Mouse (Mus musculus) spleen, postnatal 0 days (tissue): ENCODE results near the gene Lrrc59. TPM values are rescaled to one million over a fixed set of nuclear protein-coding genes. Genes with fewer than 3 reads are reported as not detected.

ENCODE experiments used
- polyA plus RNA-seq: library from polyadenylated mRNA; unstranded; fragments of >200 nt; fragmentation: Nextera tagmentation; extraction: Ambion mirVana; gene quantifications from 2 replicates; pipeline ENCODE4 v1.2.1, GENCODE M21; 2015

Gene Lrrc59
- 58.3 and 59.8 TPM in 2 replicates for polyA plus RNA-seq

GRCm38 (mm10) chr11:94629199-94629883 lies at the start of gene Lrrc59:
Gene Lrrc59 (plus strand): TSS chr11:94629767.

DNA sequence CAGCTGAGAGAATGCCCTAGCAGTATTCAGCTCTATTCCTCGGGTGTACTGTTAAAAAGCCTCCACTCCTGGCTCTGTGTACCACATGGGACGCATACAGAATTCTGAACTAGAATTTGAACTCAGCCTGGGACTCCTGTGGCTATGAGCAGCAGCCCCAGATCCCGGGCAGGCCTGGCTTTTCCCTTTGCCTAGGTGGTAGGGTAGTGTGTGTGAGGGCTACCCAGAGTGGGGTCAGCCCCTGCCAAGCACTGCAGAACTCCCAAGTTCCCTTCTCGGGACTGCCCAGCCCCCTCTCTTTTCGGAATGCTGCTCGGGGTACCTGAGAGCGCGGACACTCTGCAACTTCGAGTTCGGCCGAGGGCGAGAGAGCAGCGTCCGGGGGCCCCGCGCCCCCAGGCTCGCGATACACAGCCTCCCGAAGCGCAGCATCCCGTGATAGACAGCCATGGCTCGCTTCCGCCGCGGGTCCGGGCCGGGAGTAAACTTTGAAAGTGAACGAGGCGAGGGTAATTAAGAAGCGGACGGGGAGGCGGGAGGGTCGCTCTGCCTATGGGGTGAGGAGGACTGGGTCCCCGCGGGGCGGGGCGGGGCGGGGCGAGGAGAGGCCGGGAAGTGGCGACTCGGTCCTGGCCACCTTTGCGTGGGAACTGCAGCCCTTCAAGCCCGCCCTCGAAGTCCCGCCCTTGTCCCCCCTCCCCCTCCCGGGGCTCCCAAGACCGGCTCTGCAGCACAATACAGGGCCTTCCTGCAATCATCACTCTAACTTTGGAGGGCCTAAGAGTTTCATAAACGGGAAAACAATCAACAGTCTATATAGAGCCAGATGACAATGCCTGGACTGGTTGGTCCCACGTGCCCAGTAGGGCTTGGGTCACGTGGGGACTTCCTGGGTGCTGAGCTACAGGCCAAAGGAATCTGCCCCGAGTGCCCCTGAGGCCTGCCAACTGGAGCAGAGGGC lies 28.0 kb upstream of the Lrrc59 start, which contains the start of gene Acsf2:
Acsf2 (minus strand) TSS at position 551 of the 961 bp plus-strand sequence.

DNA sequence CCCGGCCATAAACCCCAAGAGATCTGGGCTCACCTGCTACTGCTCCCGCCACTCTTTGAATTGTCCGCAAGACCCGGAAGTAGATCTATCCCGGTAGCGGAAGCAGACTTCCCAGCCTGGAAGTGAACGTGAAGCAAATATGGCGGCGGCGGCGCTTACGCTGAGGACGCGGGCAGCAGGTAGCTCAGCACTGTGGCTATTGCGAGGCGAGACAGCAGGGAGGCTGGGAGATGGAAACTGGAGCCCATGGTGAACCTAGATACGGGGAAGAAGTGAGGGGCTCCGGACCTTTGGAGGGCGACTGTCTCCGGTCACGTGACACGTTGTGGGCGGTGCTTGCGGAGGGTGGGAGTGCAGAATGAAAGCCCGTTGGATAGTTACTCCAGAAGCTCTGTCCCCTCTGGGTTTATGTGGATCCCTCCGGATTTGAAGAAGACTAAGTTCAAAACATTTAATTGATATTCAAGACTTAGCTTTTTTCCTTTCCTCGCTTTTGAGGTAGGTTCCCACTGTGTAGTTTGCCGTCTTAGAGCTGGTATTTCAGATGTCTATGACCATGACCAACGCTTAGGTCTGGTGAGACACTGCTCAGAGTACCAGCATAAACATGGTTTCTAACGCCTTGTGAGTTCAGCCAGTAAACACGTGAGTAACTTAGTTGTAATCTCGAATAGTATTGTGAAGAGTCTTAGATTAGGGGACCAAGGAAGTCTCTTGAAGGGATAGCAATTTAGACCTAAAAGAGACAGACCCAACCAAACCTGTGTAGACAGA lies 24.3 kb downstream of the Lrrc59 start, which contains the start of the genes Mrpl27 and Eme1:
Mrpl27 (plus strand) TSS at position 105 of the 774 bp plus-strand sequence.
Eme1 (minus strand) TSS at position 302 of the 774 bp plus-strand sequence.

DNA sequence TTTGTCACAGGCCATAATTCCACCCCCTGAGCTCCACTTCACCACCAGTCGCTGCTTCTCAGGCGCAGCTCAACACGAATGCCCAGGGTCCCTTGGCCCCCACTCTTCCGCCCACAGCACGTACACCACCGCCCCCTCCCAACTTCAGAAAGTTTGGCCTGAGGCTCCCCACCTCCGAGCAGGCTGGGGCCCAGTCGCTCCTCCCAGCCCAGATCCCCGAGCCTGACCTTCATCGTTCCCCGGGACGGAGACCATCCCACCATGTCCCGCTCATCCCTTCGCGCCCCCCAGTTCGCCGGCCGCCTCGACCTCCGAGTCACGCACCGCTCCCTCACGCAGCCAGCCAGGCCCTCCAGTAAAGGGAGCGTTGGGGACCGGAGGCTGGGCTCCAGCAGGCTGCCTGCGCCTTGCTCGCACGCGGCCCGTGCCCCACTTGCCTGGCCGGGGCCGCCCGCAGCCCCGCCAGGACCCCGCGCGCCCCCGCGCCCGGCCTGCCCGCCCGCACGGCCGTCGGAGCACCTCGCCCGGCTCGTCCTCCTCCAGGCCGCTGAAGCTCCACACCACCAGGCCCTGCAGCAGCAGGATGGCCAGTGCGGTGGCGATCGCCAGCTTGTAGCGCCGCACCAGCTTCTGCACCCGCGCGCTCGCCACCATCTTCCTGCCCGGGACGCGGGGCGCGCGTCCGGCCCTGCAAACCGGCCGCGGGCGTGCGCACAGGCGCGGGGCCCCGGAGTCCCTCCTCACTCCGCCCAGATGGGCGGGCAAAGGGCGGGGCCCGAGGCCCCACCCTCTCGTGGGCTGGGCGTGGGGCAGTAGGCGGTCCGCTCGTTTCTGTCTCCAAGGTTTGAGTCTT lies 47.4 kb downstream of the Lrrc59 start, which contains the start of gene Xylt2:
Xylt2 (minus strand) TSS at position 762 of the 853 bp plus-strand sequence.

Other genes with a start within 250 kb of the Lrrc59 start
- gene Abcc3, start 236.8 kb upstream of the Lrrc59 start, polyA plus RNA-seq: 5.0 and 5.6 TPM in 2 replicates
- 3.9 and 4.2 TPM in 2 replicates for gene Cacna1g, start 155.6 kb upstream of the Lrrc59 start, polyA plus RNA-seq
- not detected in 2 replicates for gene Spata20, start 143.6 kb upstream of the Lrrc59 start, polyA plus RNA-seq
- 0.46 and 1.1 TPM in 2 replicates for gene Epn3, start 129.8 kb upstream of the Lrrc59 start, polyA plus RNA-seq
- 0.08 and 0.30 TPM in 2 replicates for gene Mycbpap, start 108.0 kb upstream of the Lrrc59 start, polyA plus RNA-seq
- gene Rsad1, start 80.5 kb upstream of the Lrrc59 start, polyA plus RNA-seq: 2.1 and 2.3 TPM in 2 replicates
- gene Chad, start 64.7 kb upstream of the Lrrc59 start, polyA plus RNA-seq: 0.07 and 0.24 TPM in 2 replicates
- 2.1 and 2.4 TPM in 2 replicates for gene Acsf2, start 27.9 kb upstream of the Lrrc59 start, polyA plus RNA-seq
- gene Mrpl27, start 24.0 kb downstream of the Lrrc59 start, polyA plus RNA-seq: 89.3 and 97.3 TPM in 2 replicates
- gene Eme1, start 24.2 kb downstream of the Lrrc59 start, polyA plus RNA-seq: 13.7 and 16.4 TPM in 2 replicates
- gene Xylt2, start 47.7 kb downstream of the Lrrc59 start, polyA plus RNA-seq: 4.2 and 5.5 TPM in 2 replicates
- gene Gm11541, start 74.7 kb downstream of the Lrrc59 start, polyA plus RNA-seq: not detected in 2 replicates
- gene Cdc34b, start 112.0 kb downstream of the Lrrc59 start, polyA plus RNA-seq: 0.15 TPM in 1 of 2 replicates, not detected in the other
- gene Tmem92, start 152.9 kb downstream of the Lrrc59 start, polyA plus RNA-seq: not detected in 2 replicates